Mouse (Mus musculus) B cell, adult (primary cell): ENCODE results near the gene Apol7c. TPM values are rescaled to one million over a fixed set of nuclear protein-coding genes. Genes with fewer than 3 reads are reported as not detected.

ENCODE experiments used
- total RNA-seq: library from RNA; stranded (reverse); gene quantifications from 4 replicates; pipeline ENCODE4 v1.2.4, GENCODE M21; 2023; ENCODE audit not compliant: inconsistent age

Gene Apol7c
- total RNA-seq = 0.57 to 5.0 TPM (median 0.74 TPM) in 4 replicates

DNA sequence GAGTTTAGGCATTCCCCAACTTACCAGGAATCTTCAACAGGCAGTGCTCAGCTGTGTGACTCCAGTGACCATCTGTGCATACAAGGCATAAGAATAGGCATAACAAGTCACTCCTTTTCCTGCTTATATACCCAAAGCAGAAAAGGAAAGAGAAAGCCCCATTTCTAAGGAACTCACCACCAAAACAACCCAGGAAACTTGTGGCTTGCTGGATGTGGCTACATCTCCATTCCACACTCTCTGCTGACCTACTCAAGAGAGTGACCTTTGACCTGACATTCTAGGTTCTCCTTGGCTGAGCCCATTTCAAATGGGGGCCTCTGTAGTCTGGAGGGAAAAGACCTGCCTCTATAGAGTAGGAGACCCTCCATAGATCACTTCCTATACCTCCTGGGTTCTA is at the start of gene Apol7c:
Apol7c (minus strand) TSS at position 101 of the 400 bp plus-strand sequence.

GRCm38 (mm10) chr15:77561792-77562191 is 28.7 kb upstream of the Apol7c start, which contains the start of gene 1700025B11Rik:
Gene 1700025B11Rik, minus strand, starts transcription at chr15:77561892.

GRCm38 (mm10) chr15:77507966-77508365 is 25.1 kb downstream of the Apol7c start, which contains the start of gene Apol11a:
Gene Apol11a, plus strand, starts transcription at chr15:77508271.

DNA sequence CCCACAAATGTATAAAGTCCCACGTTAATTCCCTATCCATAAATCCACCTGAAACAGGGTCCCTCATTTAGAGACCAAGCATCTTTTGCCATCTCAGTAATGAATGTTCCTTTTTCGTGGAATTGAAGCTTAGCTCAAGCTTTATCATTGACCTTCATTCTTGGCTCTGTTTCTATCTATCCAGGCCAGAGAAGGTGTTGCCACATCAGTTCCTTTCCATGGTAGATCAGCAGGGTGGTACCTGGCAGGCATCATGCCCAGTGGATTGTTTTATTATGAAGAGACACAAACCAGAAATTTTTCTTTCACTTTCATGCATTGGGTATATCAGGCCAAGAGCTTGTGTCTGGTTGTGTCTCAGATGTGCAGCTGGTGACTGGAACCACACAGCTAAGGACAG is 56.4 kb downstream of the Apol7c start, which contains the start of gene Apol10a:
Apol10a (plus strand) TSS at position 355 of the 400 bp plus-strand sequence.

Other genes starting within 250 kb of the Apol7c start
- 0.35 TPM in 1 of 4 replicates, not detected in the others for gene Rbfox2, start 226.3 kb downstream of the Apol7c start, total RNA-seq
- not detected in 4 replicates for gene Apol7a, start 134.2 kb downstream of the Apol7c start, total RNA-seq
- not detected in 4 replicates for gene Apol9a, start 122.2 kb downstream of the Apol7c start, total RNA-seq
- 0.22 TPM in 1 of 4 replicates, not detected in the others for gene Apol7b, start 85.8 kb downstream of the Apol7c start, total RNA-seq
- gene Apol10a, start 56.3 kb downstream of the Apol7c start, total RNA-seq = not detected in 4 replicates
- gene Apol11a, start 25.0 kb downstream of the Apol7c start, total RNA-seq = not detected in 4 replicates
- gene 1700025B11Rik, start 28.6 kb upstream of the Apol7c start, total RNA-seq = not detected in 4 replicates
- 0.21 to 0.38 TPM in 2 of 4 replicates, not detected in the others for gene Apol10b, start 62.8 kb upstream of the Apol7c start, total RNA-seq
- gene Gm36245, start 65.9 kb upstream of the Apol7c start, total RNA-seq = not detected in 4 replicates
- not detected in 4 replicates for gene Apol11b, start 110.0 kb upstream of the Apol7c start, total RNA-seq
- gene Apol7e, start 165.5 kb upstream of the Apol7c start, total RNA-seq = 0.26 TPM in 1 of 4 replicates, not detected in the others
- not detected in 4 replicates for gene Apol9b, start 195.7 kb upstream of the Apol7c start, total RNA-seq
- gene Apol8, start 223.7 kb upstream of the Apol7c start, total RNA-seq = 7.2 to 17.5 TPM (median 12.8 TPM) in 4 replicates